Mouse (Mus musculus): Measurements from ENCODE around the gene Gm12830.
A peak's percentile ranks its signal among the peaks of the same experiment; 100 is the strongest.

Gene Gm12830

GRCm38 (mm10) chr4:114821567-114822192 lies at the start of gene Gm12830:
Gm12830 (plus strand) TSS chr4:114821722.
- DNase-seq (ENCODE audit: inconsistent age in 2 of 2, low spot score in 1 of 2) = peak; percentile 45 to 87

- DNase-seq (ENCODE audit: inconsistent age in 2 of 2, low spot score in 1 of 2) = no peak
These were observed 48.2 kb upstream of the Gm12830 start for GRCm38 (mm10) chr4:114773316-114773715.

GRCm38 (mm10) chr4:114777625-114778202 lies 43.8 kb upstream of the Gm12830 start:
- no peak for DNase-seq (ENCODE audit: inconsistent age in 2 of 2, low spot score in 1 of 2)

GRCm38 (mm10) chr4:114778716-114779474 lies 42.6 kb upstream of the Gm12830 start:
- DNase-seq (ENCODE audit: inconsistent age in 2 of 2, low spot score in 1 of 2) = no peak

- DNase-seq (ENCODE audit: inconsistent age in 2 of 2, low spot score in 1 of 2) = no peak
These were observed 42.1 kb upstream of the Gm12830 start for GRCm38 (mm10) chr4:114779475-114779757.

- peak in 1 of 2 experiments; percentile 64 for DNase-seq (ENCODE audit: inconsistent age in 2 of 2, low spot score in 1 of 2)
These were observed 41.6 kb upstream of the Gm12830 start for GRCm38 (mm10) chr4:114779758-114780546.

GRCm38 (mm10) chr4:114782851-114783250 lies 38.7 kb upstream of the Gm12830 start:
- no peak for DNase-seq (ENCODE audit: inconsistent age in 2 of 2, low spot score in 1 of 2)

GRCm38 (mm10) chr4:114784735-114785134 lies 36.8 kb upstream of the Gm12830 start:
- no peak for DNase-seq (ENCODE audit: inconsistent age in 2 of 2, low spot score in 1 of 2)

GRCm38 (mm10) chr4:114788856-114789255 lies 32.7 kb upstream of the Gm12830 start:
- no peak for DNase-seq (ENCODE audit: inconsistent age in 2 of 2, low spot score in 1 of 2)

- no peak for DNase-seq (ENCODE audit: inconsistent age in 2 of 2, low spot score in 1 of 2)
These were observed 29.9 kb upstream of the Gm12830 start for GRCm38 (mm10) chr4:114791650-114792049.

- DNase-seq (ENCODE audit: inconsistent age in 2 of 2, low spot score in 1 of 2) = no peak
These were observed 27.7 kb upstream of the Gm12830 start for GRCm38 (mm10) chr4:114793836-114794235.

GRCm38 (mm10) chr4:114797254-114797914 lies 24.1 kb upstream of the Gm12830 start:
- DNase-seq (ENCODE audit: inconsistent age in 2 of 2, low spot score in 1 of 2) = no peak

- no peak for DNase-seq (ENCODE audit: inconsistent age in 2 of 2, low spot score in 1 of 2)
These were observed 23.4 kb upstream of the Gm12830 start for GRCm38 (mm10) chr4:114798041-114798624.

GRCm38 (mm10) chr4:114804096-114804495 lies 17.4 kb upstream of the Gm12830 start:
- DNase-seq (ENCODE audit: inconsistent age in 2 of 2, low spot score in 1 of 2) = no peak

- DNase-seq (ENCODE audit: inconsistent age in 2 of 2, low spot score in 1 of 2) = peak in 1 of 2 experiments; percentile 29
These were observed 2.4 kb upstream of the Gm12830 start for GRCm38 (mm10) chr4:114818963-114819702.

GRCm38 (mm10) chr4:114834770-114835581 lies 13.5 kb downstream of the Gm12830 start:
- peak in 1 of 2 experiments; percentile 55 for DNase-seq (ENCODE audit: inconsistent age in 2 of 2, low spot score in 1 of 2)

- DNase-seq (ENCODE audit: inconsistent age in 2 of 2, low spot score in 1 of 2) = no peak
These were observed 19.9 kb downstream of the Gm12830 start for GRCm38 (mm10) chr4:114841336-114841920.

GRCm38 (mm10) chr4:114842376-114842960 lies 20.9 kb downstream of the Gm12830 start:
- no peak for DNase-seq (ENCODE audit: inconsistent age in 2 of 2, low spot score in 1 of 2)

Measured in adrenal gland, adult (tissue).